Mouse (Mus musculus) heart, embryonic 10.5 days (tissue): ENCODE results near the gene Gm20388. TPM values are rescaled to one million over a fixed set of nuclear protein-coding genes. Genes with fewer than 3 reads are reported as not detected.
A peak's percentile ranks its signal among the peaks of the same experiment; 100 is the strongest.

Experiments
- DNase-seq: peaks from one replicate; pipeline ENCODE4 v3.0.0-alpha.2; 2017; ENCODE audit warnings: low spot score
- H3K27ac ChIP-seq: fragments of 300-500 bp; sonication (generic); 2 replicates; pipeline ENCODE4 v1.5.1; 2016; ENCODE audit warnings: mild to moderate bottlenecking
- H3K27me3 ChIP-seq: fragments of 300-500 bp; sonication (generic); 2 replicates; pipeline ENCODE4 v1.6.1; 2016; ENCODE audit warnings: mild to moderate bottlenecking; ENCODE audit not compliant: poor library complexity, insufficient read depth, severe bottlenecking
- H3K36me3 ChIP-seq: fragments of 300-500 bp; sonication (generic); 2 replicates; pipeline ENCODE4 v1.6.1; 2016; ENCODE audit warnings: mild to moderate bottlenecking, moderate library complexity
- H3K4me1 ChIP-seq: fragments of 300-500 bp; sonication (generic); 2 replicates; pipeline ENCODE4 v1.6.1; 2016; ENCODE audit warnings: mild to moderate bottlenecking
- H3K4me3 ChIP-seq: fragments of 300-500 bp; sonication (generic); 2 replicates; pipeline ENCODE4 v1.5.1; 2016; ENCODE audit warnings: mild to moderate bottlenecking, moderate library complexity
- H3K9me3 ChIP-seq: fragments of 300-500 bp; sonication (generic); 2 replicates; pipeline ENCODE4 v1.6.1; 2016; ENCODE audit warnings: mild to moderate bottlenecking, moderate library complexity
- WGBS: fragments of 180-500 bp; shearing (Covaris S2); methylation state at CpG from one replicate; pipeline ENCODE4 v1.1.7; 2016; 5-methylcytosine and 5-hydroxymethylcytosine counted together
- polyA plus RNA-seq: library from polyadenylated mRNA; unstranded; fragments of >200 nt; fragmentation: Nextera tagmentation; extraction: Ambion mirVana; gene quantifications from 2 replicates; pipeline ENCODE4 v1.2.1, GENCODE M21; 2016

Gm20388 gene
- polyA plus RNA-seq, 1 experiment from 2014 or later, result 4.5 TPM

GRCm38 (mm10) chr8:122719500-122720065 is 2808.9 kb downstream of the Gm20388 start:
- Histone ChIP-seq H3K27me3 (peaks cover 76% of the 10 kb centered on the region), H3K9me3 (no peaks in the 10 kb centered on the region), H3K27ac (peak overlapping the region; percentile 83), H3K36me3 (no peaks in the 10 kb centered on the region), H3K4me3 (peak overlapping the region; percentile 51), H3K4me1 (peaks cover 73% of the 10 kb centered on the region)
- 12% methylated on average over 7 of the region's 7 CpGs for WGBS
- peak; percentile 96 for DNase-seq

GRCm38 (mm10) chr8:122720070-122720729 is 2809.6 kb downstream of the Gm20388 start:
- peak; percentile 92 for DNase-seq
- Histone ChIP-seq H3K27me3 (peaks cover 73% of the 10 kb centered on the region), H3K27ac (peak overlapping the region; percentile 83), H3K4me3 (peak overlapping the region; percentile 51), H3K4me1 (peaks cover 73% of the 10 kb centered on the region), H3K36me3 (no peaks in the 10 kb centered on the region), H3K9me3 (no peaks in the 10 kb centered on the region)
- WGBS, result 4% methylated on average over 25 of the region's 25 CpGs

- H3K27ac ChIP-seq, result peak overlapping the region; percentile 83
- 34% methylated on average over 14 of the region's 14 CpGs for WGBS
- no peak for DNase-seq
Observed at GRCm38 (mm10) chr8:122720811-122721640, 2810.4 kb downstream of the Gm20388 start.

GRCm38 (mm10) chr8:122725187-122725586 is 2814.5 kb downstream of the Gm20388 start:
- 91% methylated on average over 6 of the region's 6 CpGs for WGBS
- no peak for DNase-seq
- H3K4me1 ChIP-seq, result peaks cover 38% of the 10 kb centered on the region
- no peaks in the 10 kb centered on the region for H3K36me3 ChIP-seq
- peaks cover 57% of the 10 kb centered on the region for H3K27me3 ChIP-seq
- H3K9me3 ChIP-seq, result no peaks in the 10 kb centered on the region
- no peak overlapping the region for H3K4me3 ChIP-seq
- peak overlapping the region; percentile 32 for H3K27ac ChIP-seq

More at GRCm38 (mm10) chr8:122720811-122721640, 2810.4 kb downstream of the Gm20388 start:
- H3K9me3 ChIP-seq, result no peaks in the 10 kb centered on the region
- H3K36me3 ChIP-seq, result no peaks in the 10 kb centered on the region
- H3K4me1 ChIP-seq, result peaks cover 69% of the 10 kb centered on the region
- peak overlapping the region; percentile 51 for H3K4me3 ChIP-seq
- H3K27me3 ChIP-seq, result peaks cover 70% of the 10 kb centered on the region

GRCm38 (mm10) chr8:122726789-122727188 is 2816.1 kb downstream of the Gm20388 start:
- DNase-seq, result no peak
- no peak overlapping the region for H3K4me3 ChIP-seq
- peaks cover 23% of the 10 kb centered on the region for H3K4me1 ChIP-seq
- H3K36me3 ChIP-seq, result no peaks in the 10 kb centered on the region
- no peak overlapping the region for H3K27ac ChIP-seq
- H3K27me3 ChIP-seq, result peaks cover 44% of the 10 kb centered on the region
- 65% methylated on average over 2 of the region's 2 CpGs for WGBS
- H3K9me3 ChIP-seq, result no peaks in the 10 kb centered on the region

- H3K4me3 ChIP-seq, result no peak overlapping the region
- no peaks in the 10 kb centered on the region for H3K9me3 ChIP-seq
- no peak for DNase-seq
- H3K27ac ChIP-seq, result no peak overlapping the region
- peaks cover 45% of the 10 kb centered on the region for H3K27me3 ChIP-seq
- peaks cover 19% of the 10 kb centered on the region for H3K4me1 ChIP-seq
- H3K36me3 ChIP-seq, result no peaks in the 10 kb centered on the region
- WGBS, result 62% methylated on average over 5 of the region's 5 CpGs
Observed at GRCm38 (mm10) chr8:122727412-122727811, 2816.8 kb downstream of the Gm20388 start.

GRCm38 (mm10) chr8:122728630-122729029 is 2818.0 kb downstream of the Gm20388 start:
- H3K27ac ChIP-seq, result no peak overlapping the region
- WGBS, result 32% methylated on average over 3 of the region's 3 CpGs
- peaks cover 11% of the 10 kb centered on the region for H3K4me1 ChIP-seq
- no peaks in the 10 kb centered on the region for H3K36me3 ChIP-seq
- no peak for DNase-seq
- no peaks in the 10 kb centered on the region for H3K9me3 ChIP-seq
- no peak overlapping the region for H3K4me3 ChIP-seq
- peaks cover 44% of the 10 kb centered on the region for H3K27me3 ChIP-seq

GRCm38 (mm10) chr8:122735110-122735509 is 2824.5 kb downstream of the Gm20388 start:
- Histone ChIP-seq H3K9me3 (no peaks in the 10 kb centered on the region), H3K4me1 (peaks cover 49% of the 10 kb centered on the region), H3K27ac (peak overlapping the region; percentile 70), H3K4me3 (no peak overlapping the region), H3K36me3 (no peaks in the 10 kb centered on the region), H3K27me3 (peaks cover 46% of the 10 kb centered on the region)
- WGBS, result 67% methylated on average over 3 of the region's 3 CpGs
- no peak for DNase-seq

- peak overlapping the region; percentile 70 for H3K27ac ChIP-seq
- H3K9me3 ChIP-seq, result no peaks in the 10 kb centered on the region
- peak; percentile 92 for DNase-seq
- 22% methylated on average over 19 of the region's 19 CpGs for WGBS
- H3K27me3 ChIP-seq, result peaks cover 53% of the 10 kb centered on the region
- H3K36me3 ChIP-seq, result no peaks in the 10 kb centered on the region
- H3K4me3 ChIP-seq, result peak overlapping the region; percentile 33
- peaks cover 49% of the 10 kb centered on the region for H3K4me1 ChIP-seq
Observed at GRCm38 (mm10) chr8:122735542-122736473, 2825.2 kb downstream of the Gm20388 start.

GRCm38 (mm10) chr8:122736623-122737022 is 2826.0 kb downstream of the Gm20388 start:
- H3K36me3 ChIP-seq, result no peaks in the 10 kb centered on the region
- H3K4me3 ChIP-seq, result peak overlapping the region; percentile 33
- DNase-seq, result no peak
- H3K4me1 ChIP-seq, result peaks cover 49% of the 10 kb centered on the region
- peaks cover 61% of the 10 kb centered on the region for H3K27me3 ChIP-seq
- H3K9me3 ChIP-seq, result no peaks in the 10 kb centered on the region
- 82% methylated on average over 11 of the region's 11 CpGs for WGBS
- H3K27ac ChIP-seq, result no peak overlapping the region

- Histone ChIP-seq H3K27me3 (peaks cover 63% of the 10 kb centered on the region), H3K27ac (no peak overlapping the region), H3K4me3 (0 out of 2 replicates have a peak overlapping the region, but pooled peaks have one; percentile 33), H3K4me1 (peaks cover 49% of the 10 kb centered on the region), H3K9me3 (no peaks in the 10 kb centered on the region), H3K36me3 (no peaks in the 10 kb centered on the region)
- WGBS, result 37% methylated on average over 4 of the region's 4 CpGs
- DNase-seq, result no peak
Observed at GRCm38 (mm10) chr8:122737071-122737470, 2826.4 kb downstream of the Gm20388 start.

- H3K27me3 ChIP-seq, result peaks cover 66% of the 10 kb centered on the region
- H3K27ac ChIP-seq, result no peak overlapping the region
- H3K9me3 ChIP-seq, result no peaks in the 10 kb centered on the region
- no peaks in the 10 kb centered on the region for H3K36me3 ChIP-seq
- peaks cover 49% of the 10 kb centered on the region for H3K4me1 ChIP-seq
- DNase-seq, result no peak
- no peak overlapping the region for H3K4me3 ChIP-seq
- WGBS, result 86% methylated on average over 6 of the region's 6 CpGs
Observed at GRCm38 (mm10) chr8:122737886-122738285, 2827.2 kb downstream of the Gm20388 start.
